Comparison of ENCODE assay signal across 15 mouse cellular contexts in the genomic region with DNA sequence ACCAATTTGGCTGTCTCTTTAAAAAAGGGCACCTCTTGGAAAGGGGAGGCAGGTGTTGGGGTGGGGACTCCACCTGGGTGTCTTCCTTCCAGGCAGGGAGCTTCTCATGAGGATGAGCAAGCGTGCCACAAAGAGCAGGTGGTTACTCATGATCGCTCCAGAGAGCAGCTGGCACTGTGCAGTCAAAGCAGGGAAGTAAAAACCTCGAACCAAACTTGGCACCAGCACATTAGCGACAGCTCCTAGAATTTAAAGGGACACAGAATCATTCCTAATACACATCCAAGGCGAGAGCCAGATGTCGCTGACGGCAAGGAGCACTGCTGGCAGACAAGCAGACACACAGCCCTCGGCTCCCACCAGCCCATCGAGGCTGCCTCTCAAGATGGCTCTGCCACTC.
DNase-seq lines count a peak whose midpoint lies in the region; ATAC-seq and TF ChIP-seq lines count a peak whose summit lies in the region.
"Had no signal": no experiment of that assay in that cellular context is flagged by ENCODE, and none has a peak within 500 bp of the region (broad histone marks: within the 10 kb centered on the region; RNA-seq: fewer than 3 reads in every experiment).

No protein-coding gene starts in this region.

- no peak overlapping the region for H3K4me3 ChIP-seq in gastrocnemius, adult 2 months
- H3K4me3 ChIP-seq in lung, adult 2 months (replicated peaks; ENCODE audit: extremely low read depth, low read depth, low read length) = no peak overlapping the region
- H3K4me3 ChIP-seq: erythroblast, embryonic 14.5 days; megakaryocyte, embryonic 14.5 days; neural tube, embryonic 13.5 days had no signal

- peak; percentile 74; the same call in 1 of the 2 replicates for ATAC-seq in frontal cortex, adult (ENCODE audit: low TSS enrichment)
- ATAC-seq in inflammation-experienced regulatory T-cells, adult 6 months = no peak

- no peak overlapping the region for H3K27ac ChIP-seq in gastrocnemius, adult 2 months
- H3K27ac ChIP-seq: liver, embryonic 14.5 days; neural tube, embryonic 13.5 days had no signal

- 59% methylated on average over 9 of the region's 9 CpGs for WGBS in lung, adult 2 months

- TF ChIP-seq CTCF in gastrocnemius, adult 2 months (IDR thresholded peaks at IDR 0.05) = no peak
- TF ChIP-seq CTCF in brain, embryonic 14.5 days (IDR thresholded peaks at IDR 0.05; ENCODE audit: borderline replicate concordance, extremely low read depth, insufficient read depth, insufficient read length) = no peak
- TF ChIP-seq CTCF in lung, adult 2 months (IDR thresholded peaks at IDR 0.05; ENCODE audit: insufficient read depth, low read length) = no peak

- TF ChIP-seq POLR2A in brain, embryonic 14.5 days (IDR thresholded peaks at IDR 0.05; ENCODE audit: borderline replicate concordance, extremely low read depth, insufficient read depth, insufficient read length, poor library complexity, severe bottlenecking) = no peak
- TF ChIP-seq POLR2A in lung, adult 2 months (IDR thresholded peaks at IDR 0.05; ENCODE audit: borderline replicate concordance, extremely low read depth, low read depth, low read length) = no peak

- no peaks in the 10 kb centered on the region for H3K4me1 ChIP-seq in lung, adult 2 months (ENCODE audit: control insufficient read depth, insufficient read depth, low read length)
- H3K4me1 ChIP-seq: megakaryocyte, embryonic 14.5 days; neural tube, embryonic 13.5 days had no signal

- intact Hi-C loops in gastrocnemius, adult 2 months (cut with DNase I) = no loop called here
- intact Hi-C loops in left cerebral cortex, postnatal 25 days (cut with DNase I) = no loop called here

- peak; percentile 25 for DNase-seq in gastrocnemius, adult 2 months
- DNase-seq in gastrocnemius, postnatal 25 days = no peak
- peak; percentile 56 for DNase-seq in brain, embryonic 14.5 days (ENCODE audit: low read depth)
- peak; percentile 41 to 55 for DNase-seq in left cerebral cortex, postnatal 25 days (ENCODE audit: low spot score in 2 of 2)
- DNase-seq in lung, adult 2 months = no peak
- no peak for DNase-seq in gastrocnemius, postnatal 4 days (ENCODE audit: low spot score in 2 of 2)
- DNase-seq: B cell, adult 2 months; heart, postnatal 4 days; thymus, postnatal 14 days had no signal

Comparison
In these comparisons a context has a peak if more than half of its experiments do, and no peak if none do; other contexts are left out.
1. DNase-seq: peak in gastrocnemius, adult 2 months (single experiment), brain, embryonic 14.5 days (single experiment) and left cerebral cortex, postnatal 25 days (2 of 2); none in gastrocnemius, postnatal 25 days (single experiment), lung, adult 2 months (single experiment) and gastrocnemius, postnatal 4 days (0 of 2).